Mouse (Mus musculus): ENCODE data around the gene Chic2. TPM values are rescaled to one million over a fixed set of nuclear protein-coding genes. Genes with fewer than 3 reads are reported as not detected.

The Chic2 gene
- polyA plus RNA-seq (2016; fragmentation: Nextera tagmentation; extraction: Ambion mirVana), result 34.4 and 37.8 TPM in 2 replicates

DNA sequence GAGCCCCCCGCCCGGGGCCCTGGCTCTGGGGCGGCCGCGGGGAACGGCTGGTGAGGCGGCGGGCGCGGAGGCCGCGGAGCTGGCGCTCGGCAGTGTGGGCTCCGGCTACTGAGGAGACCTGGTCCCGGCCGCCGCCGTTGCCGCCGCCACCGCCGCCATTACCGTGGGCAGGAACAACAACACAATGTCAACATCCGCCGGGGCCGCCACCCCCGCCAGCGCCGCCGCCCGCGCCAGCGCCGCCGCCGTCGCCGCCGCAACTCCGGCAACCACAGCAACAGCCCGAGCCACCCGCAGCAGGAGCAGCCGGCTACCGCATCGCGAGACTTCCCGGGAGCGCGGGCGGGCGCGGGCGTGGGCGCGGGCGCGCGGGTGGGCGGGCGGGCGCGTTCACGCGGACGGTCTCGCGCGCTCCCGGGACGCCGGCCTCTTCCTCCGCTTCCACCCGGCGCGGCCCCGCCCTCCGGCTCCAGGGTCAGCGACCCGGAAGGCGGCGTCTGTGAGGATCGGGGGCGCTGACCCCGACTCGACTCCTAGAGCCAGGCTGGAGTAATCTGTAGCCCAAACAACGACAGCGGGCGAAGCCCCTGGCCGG, at the start of gene Chic2:
TSS of gene Chic2 (minus strand) at position 465 of the 595 bp plus-strand sequence.
- WGBS, result under 1% methylated on average over 80 of the region's 90 CpGs
- Histone ChIP-seq H3K4me3 (peak within 1 kb of the TSS; percentile 99), H3K27me3 (ENCODE audit: poor library complexity, severe bottlenecking) (peaks cover 42% of the 10 kb centered on the region), H3K4me1 (peaks cover 20% of the 10 kb centered on the region), H3K9me3 (peaks cover 3% of the 10 kb centered on the region; the same call in 1 of the 2 replicates), H3K36me3 (replicated peaks) (peaks cover 13% of the 10 kb centered on the region), H3K27ac (peak within 1 kb of the TSS; percentile 98)
- DNase-seq (ENCODE audit: extremely low spot score, low spot score), result peak; percentile 80

DNA sequence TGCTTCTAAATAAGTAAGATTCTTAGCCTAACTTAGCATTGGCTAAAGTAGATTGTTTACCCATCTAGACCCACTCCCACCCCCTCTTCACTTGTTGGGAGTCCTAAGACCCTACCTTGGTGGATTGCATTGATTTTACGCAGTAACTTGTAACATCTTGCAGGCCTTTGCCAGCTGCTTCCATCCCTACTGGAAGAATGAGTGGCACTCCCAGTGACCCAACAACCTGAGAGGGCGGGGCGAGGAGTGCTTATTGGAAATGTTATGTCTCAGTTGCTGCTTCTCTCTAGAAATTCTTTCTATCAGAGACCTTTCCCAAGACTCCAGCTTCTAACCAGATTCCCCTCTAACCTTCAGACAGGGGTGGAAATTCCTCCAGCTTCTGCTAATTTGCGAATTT, 41.3 kb upstream of the Chic2 start:
- Histone ChIP-seq H3K36me3 (replicated peaks) (no peaks in the 10 kb centered on the region), H3K27me3 (ENCODE audit: poor library complexity, severe bottlenecking) (peaks cover 100% of the 10 kb centered on the region), H3K4me1 (peaks cover 52% of the 10 kb centered on the region), H3K4me3 (no peak overlapping the region), H3K27ac (peak overlapping the region; percentile 64), H3K9me3 (no peaks in the 10 kb centered on the region)
- WGBS, result 12% methylated on average over 4 of the region's 4 CpGs
- DNase-seq (ENCODE audit: extremely low spot score, low spot score), result no peak

DNA sequence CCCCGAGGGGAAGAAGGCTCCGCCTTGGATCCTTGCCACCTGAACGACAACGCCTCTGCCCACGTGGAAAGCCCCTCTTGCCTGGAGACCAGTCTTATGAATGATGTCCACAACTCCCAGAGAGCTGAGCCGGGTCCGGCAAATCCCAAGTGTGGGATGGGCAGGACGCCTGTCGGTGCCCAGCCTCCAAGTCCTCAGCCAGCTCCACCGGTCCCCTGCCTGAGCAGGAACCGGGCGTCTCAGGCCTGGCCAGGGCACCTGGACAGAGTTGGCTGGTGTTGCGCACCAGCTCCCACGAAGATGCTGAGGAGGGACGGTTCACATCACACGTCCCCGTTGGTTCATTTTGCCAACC, 40.9 kb upstream of the Chic2 start:
- Histone ChIP-seq H3K9me3 (no peaks in the 10 kb centered on the region), H3K27me3 (ENCODE audit: poor library complexity, severe bottlenecking) (peaks cover 100% of the 10 kb centered on the region), H3K27ac (peak overlapping the region; percentile 64), H3K4me1 (peaks cover 56% of the 10 kb centered on the region), H3K4me3 (peak overlapping the region; percentile 40), H3K36me3 (replicated peaks) (no peaks in the 10 kb centered on the region)
- WGBS, result under 1% methylated on average over 17 of the region's 17 CpGs
- DNase-seq (ENCODE audit: extremely low spot score, low spot score), result peak; percentile 53

DNA sequence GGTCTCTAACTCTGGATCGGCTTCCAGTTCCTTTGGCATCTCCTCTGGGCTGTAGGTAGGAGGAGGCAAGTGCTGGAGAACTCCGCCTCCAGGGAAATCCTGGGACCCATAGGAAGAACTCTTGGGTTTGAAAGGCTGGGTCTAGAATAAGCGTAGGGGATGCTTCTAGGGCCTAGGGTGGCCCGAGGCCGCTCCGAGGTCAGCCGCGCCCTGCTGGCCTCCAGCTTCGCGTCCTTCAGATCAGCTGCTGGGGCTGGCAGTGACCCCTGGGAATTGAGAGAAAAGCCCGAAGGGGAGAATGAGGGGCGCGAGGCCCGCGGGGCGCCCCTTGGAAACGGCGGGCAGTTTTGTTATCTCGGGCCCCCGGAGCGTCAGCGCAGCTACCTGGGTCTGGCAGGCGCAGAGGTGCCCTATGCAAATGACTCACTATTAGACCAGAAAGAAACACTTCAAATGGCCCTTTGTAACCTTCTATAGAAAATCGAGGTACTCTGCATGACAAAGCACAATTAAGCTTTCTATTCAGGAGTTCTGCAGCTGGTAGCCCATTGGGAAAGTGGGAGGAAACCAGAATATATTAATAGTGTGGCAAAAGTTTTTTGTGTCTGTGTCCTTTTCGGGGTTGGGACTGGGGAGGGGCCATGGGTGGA, 40.4 kb upstream of the Chic2 start:
- H3K4me3 ChIP-seq, result peak overlapping the region; percentile 40
- WGBS, result under 1% methylated on average over 25 of the region's 25 CpGs
- H3K4me1 ChIP-seq, result peaks cover 58% of the 10 kb centered on the region
- peaks cover 100% of the 10 kb centered on the region for H3K27me3 ChIP-seq (ENCODE audit: poor library complexity, severe bottlenecking)
- peak overlapping the region; percentile 75 for H3K27ac ChIP-seq
- peak; percentile 39 for DNase-seq (ENCODE audit: extremely low spot score, low spot score)
- no peaks in the 10 kb centered on the region for H3K9me3 ChIP-seq
- no peaks in the 10 kb centered on the region for H3K36me3 ChIP-seq (replicated peaks)

DNA sequence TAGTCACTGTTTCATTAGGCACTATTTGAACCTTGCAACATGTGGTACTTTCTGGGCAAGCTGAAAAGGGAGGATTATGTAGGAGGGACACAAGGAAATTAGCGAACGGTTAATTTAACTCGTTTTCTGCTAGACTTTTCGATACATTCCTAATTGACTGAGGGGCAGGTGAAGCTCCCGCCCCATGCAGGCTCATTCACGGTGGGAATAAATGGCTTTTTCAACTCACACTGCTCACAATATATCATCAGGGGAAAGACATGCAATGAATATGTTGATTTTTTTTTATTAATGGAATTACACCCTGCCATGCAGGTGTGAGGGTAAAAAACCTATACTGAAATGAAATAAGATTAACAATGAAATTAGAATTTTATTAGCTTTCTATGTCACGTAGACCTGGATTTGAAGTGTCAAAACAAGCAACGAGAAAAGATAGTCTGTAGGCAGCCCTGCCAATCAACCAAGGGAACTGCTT, 39.9 kb upstream of the Chic2 start:
- Histone ChIP-seq H3K9me3 (no peaks in the 10 kb centered on the region), H3K4me3 (peak overlapping the region; percentile 40), H3K36me3 (replicated peaks) (no peaks in the 10 kb centered on the region), H3K27me3 (ENCODE audit: poor library complexity, severe bottlenecking) (peaks cover 100% of the 10 kb centered on the region), H3K27ac (peak overlapping the region; percentile 72; the same call in 1 of the 2 replicates), H3K4me1 (peaks cover 63% of the 10 kb centered on the region)
- no peak for DNase-seq (ENCODE audit: extremely low spot score, low spot score)
- under 1% methylated on average over 8 of the region's 8 CpGs for WGBS

DNA sequence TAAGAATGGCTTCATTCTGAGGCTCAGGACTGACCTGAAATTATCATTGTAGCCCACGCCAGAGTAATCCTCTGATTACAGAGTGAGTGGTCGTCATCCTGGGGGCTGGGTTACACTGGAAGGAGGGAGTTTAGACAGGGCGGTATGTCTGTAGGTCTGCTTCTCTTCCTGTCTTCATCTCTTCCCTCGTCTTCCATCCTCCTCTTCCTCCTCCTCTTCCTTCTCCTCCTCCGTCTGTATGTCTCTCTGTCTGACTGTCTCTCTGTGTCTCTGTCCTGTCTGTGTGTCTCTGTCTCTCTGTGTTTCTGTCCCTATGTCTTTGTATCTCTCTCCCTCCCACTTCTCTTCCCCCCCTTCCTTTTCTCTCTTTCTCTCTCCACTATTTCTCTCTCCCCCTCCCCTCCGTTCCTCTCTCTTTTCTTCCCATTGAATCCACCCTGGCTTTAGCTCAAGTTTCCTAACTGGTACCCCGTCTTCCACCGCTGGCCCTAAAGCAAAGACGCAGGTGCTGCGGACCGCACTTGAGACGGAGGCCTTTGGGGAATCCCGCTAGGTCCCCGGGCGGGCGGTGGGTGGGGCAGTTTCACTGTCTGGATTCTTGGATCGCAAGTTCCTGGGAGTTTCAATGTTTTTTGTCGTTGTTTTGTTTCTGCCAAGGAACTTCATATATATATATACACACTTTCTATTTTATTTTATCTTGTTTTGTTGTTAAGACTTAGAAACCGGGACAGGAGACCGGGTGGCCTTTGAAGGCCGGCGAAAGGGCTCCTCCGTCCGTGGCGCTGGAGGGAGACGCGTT, 39.2 kb upstream of the Chic2 start:
- H3K4me3 ChIP-seq, result peak overlapping the region; percentile 36
- H3K36me3 ChIP-seq (replicated peaks), result no peaks in the 10 kb centered on the region
- H3K9me3 ChIP-seq, result no peaks in the 10 kb centered on the region
- WGBS, result under 1% methylated on average over 27 of the region's 27 CpGs
- peaks cover 69% of the 10 kb centered on the region for H3K4me1 ChIP-seq
- H3K27me3 ChIP-seq (ENCODE audit: poor library complexity, severe bottlenecking), result peaks cover 100% of the 10 kb centered on the region
- H3K27ac ChIP-seq, result peak overlapping the region; percentile 72
- DNase-seq (ENCODE audit: extremely low spot score, low spot score), result peak; percentile 27

DNA sequence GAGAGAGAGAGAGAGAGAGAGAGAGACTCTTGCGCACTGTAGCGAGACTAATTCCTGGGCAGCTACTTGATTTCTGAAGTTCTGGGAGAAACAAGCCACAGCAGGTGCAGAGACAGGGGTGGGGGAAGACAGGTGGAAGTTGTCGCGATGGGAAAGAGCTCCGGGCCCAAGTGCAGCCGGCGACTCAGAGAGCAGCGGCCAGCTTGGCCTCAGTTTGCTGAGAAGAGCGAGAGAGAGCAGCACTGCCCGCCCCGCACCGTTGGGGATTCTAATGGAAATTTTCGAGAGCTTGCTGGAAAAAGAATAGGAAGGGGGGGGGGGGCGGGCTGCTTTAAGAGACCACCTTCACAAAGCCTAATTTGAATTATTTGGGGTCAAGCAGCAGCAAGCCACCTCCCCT, 38.5 kb upstream of the Chic2 start:
- H3K4me3 ChIP-seq, result peak overlapping the region; percentile 36
- WGBS, result 0% methylated on average over 14 of the region's 14 CpGs
- peaks cover 100% of the 10 kb centered on the region for H3K27me3 ChIP-seq (ENCODE audit: poor library complexity, severe bottlenecking)
- H3K36me3 ChIP-seq (replicated peaks), result no peaks in the 10 kb centered on the region
- H3K27ac ChIP-seq, result no peak overlapping the region
- peak; percentile 62 for DNase-seq (ENCODE audit: extremely low spot score, low spot score)
- peaks cover 70% of the 10 kb centered on the region for H3K4me1 ChIP-seq
- H3K9me3 ChIP-seq, result no peaks in the 10 kb centered on the region

DNA sequence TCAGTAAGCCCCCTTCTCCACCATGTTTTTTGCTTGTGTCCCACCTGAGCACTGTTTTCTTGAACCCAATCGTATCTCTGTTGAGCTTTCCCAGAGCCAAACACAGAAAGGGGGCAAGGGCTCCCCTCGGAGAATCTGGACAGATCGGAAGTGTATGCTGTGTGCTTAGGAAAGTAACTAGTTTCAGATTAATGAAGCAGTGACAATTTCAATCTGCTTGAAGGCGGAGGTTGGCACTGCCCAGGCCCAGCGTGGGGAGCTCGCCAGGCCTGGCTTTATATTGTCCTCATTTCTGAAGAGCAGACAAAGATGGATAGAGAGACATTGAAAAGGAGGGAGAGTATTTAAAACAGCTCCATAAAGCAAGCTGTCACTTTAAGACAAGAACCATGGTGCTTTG, 37.9 kb upstream of the Chic2 start:
- Histone ChIP-seq H3K27ac (no peak overlapping the region), H3K9me3 (no peaks in the 10 kb centered on the region), H3K27me3 (ENCODE audit: poor library complexity, severe bottlenecking) (peaks cover 100% of the 10 kb centered on the region), H3K4me3 (peak overlapping the region; percentile 36; the same call in 1 of the 2 replicates), H3K36me3 (replicated peaks) (no peaks in the 10 kb centered on the region), H3K4me1 (peaks cover 70% of the 10 kb centered on the region)
- 3% methylated on average over 6 of the region's 6 CpGs for WGBS
- DNase-seq (ENCODE audit: extremely low spot score, low spot score), result no peak

DNA sequence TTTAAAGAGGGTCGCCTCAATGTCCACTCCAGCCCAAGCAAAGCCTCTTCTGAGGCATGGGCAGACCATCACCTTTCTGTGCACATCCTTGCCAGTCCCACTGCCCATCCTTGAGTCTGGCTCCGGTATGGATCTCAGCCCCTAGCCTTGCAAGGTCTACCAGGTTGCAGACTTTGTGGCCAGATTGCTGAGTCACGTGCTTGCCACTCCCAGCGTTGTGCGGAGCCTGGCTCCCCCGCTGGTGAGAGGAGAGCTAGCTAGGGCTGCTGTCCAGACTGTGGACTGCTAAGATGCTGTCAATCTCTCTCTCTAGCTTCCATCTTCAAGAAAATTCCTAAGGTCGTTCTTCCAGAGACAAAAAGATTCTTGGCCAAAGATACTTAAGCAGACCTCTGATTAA, 35.0 kb upstream of the Chic2 start:
- Histone ChIP-seq H3K27ac (no peak overlapping the region), H3K36me3 (replicated peaks) (no peaks in the 10 kb centered on the region), H3K4me3 (no peak overlapping the region), H3K9me3 (no peaks in the 10 kb centered on the region), H3K27me3 (ENCODE audit: poor library complexity, severe bottlenecking) (peaks cover 100% of the 10 kb centered on the region), H3K4me1 (peaks cover 76% of the 10 kb centered on the region)
- DNase-seq (ENCODE audit: extremely low spot score, low spot score), result no peak
- WGBS, result 1% methylated on average over 7 of the region's 7 CpGs

DNA sequence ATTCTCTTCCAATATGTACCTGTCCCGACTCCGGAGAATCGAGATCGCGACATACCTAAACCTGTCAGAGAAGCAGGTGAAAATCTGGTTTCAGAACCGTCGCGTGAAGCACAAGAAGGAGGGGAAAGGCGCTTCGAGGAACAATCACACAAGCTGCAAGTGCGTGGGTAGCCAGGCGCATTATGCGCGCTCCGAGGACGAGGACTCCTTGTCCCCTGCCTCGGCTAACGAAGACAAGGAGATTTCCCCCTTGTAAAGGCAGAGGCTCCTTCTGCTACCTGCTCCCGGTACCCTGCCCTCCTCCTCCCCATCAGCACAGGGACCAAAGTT, 32.4 kb upstream of the Chic2 start:
- under 1% methylated on average over 19 of the region's 19 CpGs for WGBS
- no peaks in the 10 kb centered on the region for H3K9me3 ChIP-seq
- H3K27ac ChIP-seq, result peak overlapping the region; percentile 85; the same call in 1 of the 2 replicates
- peaks cover 76% of the 10 kb centered on the region for H3K4me1 ChIP-seq
- no peaks in the 10 kb centered on the region for H3K36me3 ChIP-seq (replicated peaks)
- H3K4me3 ChIP-seq, result peak overlapping the region; percentile 56
- H3K27me3 ChIP-seq (ENCODE audit: poor library complexity, severe bottlenecking), result peaks cover 100% of the 10 kb centered on the region
- DNase-seq (ENCODE audit: extremely low spot score, low spot score), result peak; percentile 52

DNA sequence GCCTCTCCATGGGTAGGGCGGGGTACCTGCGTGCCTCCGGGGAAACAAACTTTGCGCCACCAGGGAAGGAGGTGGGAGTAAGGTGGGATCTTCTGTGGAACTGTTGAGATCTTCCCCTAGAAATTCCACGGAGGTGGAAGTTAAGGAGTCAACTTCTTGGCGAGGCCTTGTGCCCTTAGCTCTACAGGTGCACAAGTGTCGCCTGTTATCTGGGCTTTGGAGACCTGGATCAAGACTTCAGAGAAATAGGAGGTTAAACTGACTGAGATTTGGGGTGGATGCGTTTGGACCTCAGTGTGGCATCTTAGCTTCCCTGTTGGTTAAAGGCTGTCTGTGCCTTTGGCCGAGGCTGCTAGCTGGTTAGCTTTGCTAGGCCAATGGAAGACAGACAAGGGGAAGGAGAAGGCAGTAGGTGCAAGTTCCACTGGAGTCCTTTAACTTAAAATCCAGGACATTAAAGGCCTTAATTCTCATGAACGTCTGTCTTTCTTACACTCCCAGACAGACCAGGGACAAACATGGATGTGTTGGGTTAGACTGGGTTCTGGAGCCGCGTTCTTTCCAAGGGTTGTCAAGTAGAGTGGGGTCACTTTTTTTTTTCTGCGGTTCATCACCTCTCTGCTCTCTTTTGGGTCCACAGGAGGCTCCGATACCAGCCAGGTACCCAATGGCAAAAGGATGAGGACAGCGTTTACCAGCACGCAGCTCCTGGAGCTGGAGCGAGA, 31.9 kb upstream of the Chic2 start:
- under 1% methylated on average over 17 of the region's 17 CpGs for WGBS

DNA sequence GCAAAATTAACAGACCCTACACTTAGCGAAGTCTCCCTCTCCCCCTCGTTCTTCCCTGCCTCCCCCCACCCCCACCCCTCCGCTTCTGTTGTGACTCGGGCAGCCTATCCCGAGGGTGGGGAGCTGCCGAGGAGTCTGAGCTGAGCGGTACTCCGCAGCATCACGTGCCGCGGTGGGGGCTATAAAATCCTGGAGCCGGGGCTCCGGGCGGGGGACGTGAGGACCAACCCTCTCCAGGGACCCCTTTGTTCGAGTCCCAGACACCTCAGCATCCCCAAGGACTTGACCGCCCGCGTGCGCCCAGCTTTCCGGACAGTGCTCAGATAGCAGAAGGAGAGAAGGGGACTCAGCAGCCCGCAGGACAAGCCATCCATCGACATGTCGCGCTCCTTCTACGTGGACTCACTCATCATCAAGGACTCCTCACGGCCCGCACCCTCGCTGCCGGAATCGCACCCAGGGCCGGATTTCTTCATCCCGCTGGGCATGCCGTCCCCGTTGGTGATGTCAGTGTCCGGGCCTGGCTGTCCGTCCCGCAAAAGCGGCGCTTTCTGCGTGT, 30.9 kb upstream of the Chic2 start, which contains the start of gene Gsx2:
TSS of gene Gsx2 (plus strand) at position 219 of the 559 bp plus-strand sequence.
- H3K4me3 ChIP-seq, result peak within 1 kb of the TSS; percentile 56
- peak within 1 kb of the TSS; percentile 85 for H3K27ac ChIP-seq
- no peaks in the 10 kb centered on the region for H3K36me3 ChIP-seq (replicated peaks)
- H3K27me3 ChIP-seq (ENCODE audit: poor library complexity, severe bottlenecking), result peaks cover 100% of the 10 kb centered on the region
- no peaks in the 10 kb centered on the region for H3K9me3 ChIP-seq
- under 1% methylated on average over 41 of the region's 41 CpGs for WGBS
- peaks cover 76% of the 10 kb centered on the region for H3K4me1 ChIP-seq
- DNase-seq (ENCODE audit: extremely low spot score, low spot score), result peak; percentile 62

More for the DNA sequence above, 31.9 kb upstream of the Chic2 start:
- no peaks in the 10 kb centered on the region for H3K9me3 ChIP-seq
- peak overlapping the region; percentile 56 for H3K4me3 ChIP-seq
- peaks cover 100% of the 10 kb centered on the region for H3K27me3 ChIP-seq (ENCODE audit: poor library complexity, severe bottlenecking)
- H3K27ac ChIP-seq, result peak overlapping the region; percentile 85
- DNase-seq (ENCODE audit: extremely low spot score, low spot score), result peak; percentile 31
- H3K36me3 ChIP-seq (replicated peaks), result no peaks in the 10 kb centered on the region
- H3K4me1 ChIP-seq, result peaks cover 76% of the 10 kb centered on the region

Measured in forebrain, embryonic 10.5 days (tissue).